Mouse (Mus musculus) kidney, adult 9 months (tissue): Measurements from ENCODE around the gene Comp.
A peak's percentile ranks its signal among the peaks of the same experiment; 100 is the strongest.

Source experiments
- DNase-seq: peaks from one replicate; pipeline ENCODE4 v3.0.0; 2022

Gene Comp

DNA sequence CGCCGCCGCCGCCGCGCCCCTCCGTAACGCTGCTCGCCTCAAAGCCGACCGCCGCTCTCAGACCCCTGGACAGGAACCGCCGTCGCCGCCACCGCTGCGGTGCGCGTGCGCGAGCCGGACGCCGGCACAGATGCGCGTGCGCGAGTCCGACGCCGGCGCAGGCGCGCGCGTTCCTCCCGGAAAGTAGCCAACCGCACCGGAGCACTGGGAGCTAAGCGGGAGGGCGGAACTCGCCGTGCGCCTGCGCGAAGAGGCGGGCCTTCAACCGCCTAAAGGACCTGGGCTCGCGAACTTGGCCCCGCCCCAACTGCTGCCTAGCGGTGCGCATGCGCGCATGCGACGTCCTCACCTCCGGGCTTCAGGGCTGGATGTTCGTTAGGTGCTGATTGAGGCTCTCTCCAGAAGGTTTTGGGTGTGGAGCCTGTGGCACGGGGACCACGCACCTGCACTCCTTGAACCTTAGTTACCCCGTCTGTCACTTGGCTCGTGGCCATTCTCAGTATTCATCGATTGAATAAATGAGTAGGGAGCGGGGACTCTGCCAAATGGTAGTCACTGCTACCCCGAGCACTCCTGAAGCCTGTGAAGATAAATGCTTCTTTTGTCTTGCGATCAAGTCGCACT, 20.1 kb upstream of the Comp start, which contains the start of gene Upf1:
Gene Upf1 (minus strand): TSS at position 85 of the 624 bp plus-strand sequence.
- DNase-seq = peak; percentile 99

DNA sequence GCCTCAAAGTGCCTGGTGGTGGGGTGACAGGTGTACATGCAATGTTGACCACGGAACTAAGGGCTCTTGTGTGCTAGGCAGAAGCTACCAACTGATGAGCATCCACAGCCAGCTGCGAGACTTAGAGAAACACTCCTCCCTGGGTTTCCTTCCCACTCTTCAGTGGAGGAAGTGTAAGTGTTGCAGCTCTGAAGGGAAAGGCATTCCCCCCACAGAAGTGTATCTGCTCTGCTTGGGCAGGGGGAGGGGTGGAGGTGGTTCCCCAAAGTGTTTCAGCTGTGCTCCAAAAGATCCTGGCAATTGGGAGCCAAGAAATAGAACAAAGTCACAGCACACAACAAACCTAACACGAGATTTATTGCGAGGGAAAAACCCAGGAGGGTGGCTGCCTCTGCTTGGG, 19.4 kb upstream of the Comp start:
- no peak for DNase-seq

DNA sequence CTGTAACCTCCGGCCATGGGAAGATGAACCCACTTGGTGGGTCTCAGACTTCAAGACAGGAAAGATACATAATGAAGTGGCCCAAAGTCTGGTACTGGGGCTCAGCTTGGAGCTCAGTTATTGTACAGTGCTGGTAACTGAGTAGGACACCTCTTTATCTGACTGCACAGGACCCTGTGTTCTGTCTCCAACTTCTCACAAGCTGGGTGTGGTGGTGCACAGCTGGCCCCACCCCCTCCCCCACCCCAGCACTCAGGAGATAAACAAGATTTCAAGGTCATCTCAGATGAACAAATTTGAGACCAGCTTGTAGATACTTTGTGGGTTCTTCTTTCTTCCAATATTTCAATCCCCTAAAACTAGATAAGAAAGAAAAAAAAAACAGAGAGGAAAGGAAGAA, 17.2 kb upstream of the Comp start:
- DNase-seq = no peak

DNA sequence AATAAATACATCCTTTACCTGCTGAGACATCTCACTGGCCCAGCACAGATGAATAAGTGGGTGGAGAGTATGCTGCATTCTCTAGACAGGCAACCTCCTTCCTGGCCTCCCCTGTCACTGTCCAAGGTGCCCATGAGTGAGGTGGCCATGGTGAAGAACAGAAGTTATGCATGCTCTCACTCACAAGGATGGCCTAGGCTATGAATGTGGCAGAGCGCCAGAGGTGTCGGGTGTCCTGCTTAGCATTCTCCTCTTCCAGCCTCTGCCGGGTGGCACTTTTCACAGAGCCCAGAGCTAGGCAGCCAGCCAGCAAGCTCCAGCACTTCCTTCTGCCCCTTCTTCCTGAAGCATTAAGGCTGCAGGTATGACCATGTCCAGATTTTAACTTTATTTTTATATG, 13.9 kb upstream of the Comp start:
- no peak for DNase-seq

DNA sequence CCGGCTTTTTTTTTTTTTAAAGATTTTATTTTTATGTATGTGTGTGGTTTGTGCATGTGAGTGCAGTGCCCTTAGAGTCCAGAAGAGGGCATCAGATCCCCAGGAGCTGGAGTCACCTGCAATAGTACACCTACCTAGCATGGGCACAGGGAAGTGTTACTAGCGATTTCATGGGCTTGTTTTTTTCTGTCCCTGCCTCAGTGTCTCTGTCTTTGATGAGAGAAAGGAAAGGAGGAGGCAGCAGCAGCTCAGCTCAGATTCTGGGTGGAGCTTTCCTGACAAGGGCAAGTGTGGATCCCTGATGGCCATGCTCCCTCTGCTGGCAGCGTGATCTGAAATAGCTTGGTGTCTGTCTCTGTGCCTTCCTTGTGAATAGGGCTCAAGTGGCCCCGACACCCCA, 12.6 kb upstream of the Comp start:
- peak; percentile 44 for DNase-seq

DNA sequence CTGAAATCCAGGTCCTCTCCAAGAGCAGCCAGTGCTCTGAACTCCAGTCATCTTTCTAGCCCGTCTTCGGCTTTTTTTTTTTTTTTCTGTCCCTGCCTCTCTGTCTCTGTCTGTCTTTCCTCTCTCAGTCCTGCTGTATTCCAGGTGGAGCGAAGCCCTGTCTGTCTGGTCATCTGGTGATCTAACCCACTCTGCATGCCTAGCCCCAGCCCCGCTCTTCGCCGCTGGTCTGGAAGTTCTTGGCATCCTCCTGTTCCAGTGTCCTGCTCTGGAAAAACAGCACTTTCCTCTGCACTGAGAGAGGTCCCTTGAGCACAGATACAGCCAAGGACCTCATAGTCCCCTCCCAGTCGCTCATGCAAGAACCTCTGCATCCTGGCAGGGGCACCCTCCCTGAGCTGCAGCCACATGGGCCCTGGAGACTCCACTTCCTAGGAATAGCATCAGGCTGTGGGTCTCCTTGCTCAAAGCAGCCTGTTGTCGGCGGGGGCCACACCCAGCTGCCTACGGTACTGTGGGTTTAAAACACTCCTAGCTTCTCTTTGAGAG, 11.8 kb upstream of the Comp start:
- DNase-seq = no peak

DNA sequence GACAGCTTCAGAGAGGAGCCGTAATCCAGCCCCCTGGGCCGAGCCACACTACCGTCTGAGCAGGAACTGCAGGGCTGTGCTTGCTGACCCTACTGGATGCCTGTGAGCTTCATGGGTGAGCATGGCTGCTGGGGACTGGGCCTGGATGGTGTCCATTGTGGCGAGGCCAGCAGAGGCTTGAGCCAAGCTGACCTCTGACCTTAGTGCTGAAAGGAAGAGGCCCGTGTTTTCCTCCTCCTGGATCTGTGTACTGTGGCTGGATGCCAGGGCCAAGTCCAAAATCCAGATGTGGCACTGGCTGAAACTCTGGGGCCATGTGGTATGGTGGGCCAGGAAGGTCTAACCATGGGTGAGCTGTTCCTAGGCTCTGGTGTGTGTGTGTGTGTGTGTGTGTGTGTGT, 9.3 kb upstream of the Comp start:
- DNase-seq = peak; percentile 87

DNA sequence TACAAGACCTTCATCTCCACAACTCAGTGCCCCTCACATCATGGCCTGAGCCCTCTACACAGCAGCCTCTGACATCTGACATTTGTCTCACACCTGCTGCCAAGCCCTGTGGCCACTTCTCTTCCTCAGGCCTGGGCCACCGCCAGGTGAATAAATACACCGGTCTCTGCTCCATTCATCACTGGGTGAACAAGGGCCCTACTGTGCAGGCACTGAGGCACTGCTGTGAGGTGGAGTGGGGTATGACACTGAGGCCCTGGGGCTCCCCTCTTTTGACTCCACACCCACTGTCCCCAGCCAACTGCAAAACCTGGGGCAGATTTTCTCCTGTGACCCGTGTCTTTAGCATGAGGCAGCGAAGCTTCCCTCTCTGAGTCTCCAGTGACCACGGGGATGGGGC, 6.8 kb upstream of the Comp start:
- DNase-seq = no peak

DNA sequence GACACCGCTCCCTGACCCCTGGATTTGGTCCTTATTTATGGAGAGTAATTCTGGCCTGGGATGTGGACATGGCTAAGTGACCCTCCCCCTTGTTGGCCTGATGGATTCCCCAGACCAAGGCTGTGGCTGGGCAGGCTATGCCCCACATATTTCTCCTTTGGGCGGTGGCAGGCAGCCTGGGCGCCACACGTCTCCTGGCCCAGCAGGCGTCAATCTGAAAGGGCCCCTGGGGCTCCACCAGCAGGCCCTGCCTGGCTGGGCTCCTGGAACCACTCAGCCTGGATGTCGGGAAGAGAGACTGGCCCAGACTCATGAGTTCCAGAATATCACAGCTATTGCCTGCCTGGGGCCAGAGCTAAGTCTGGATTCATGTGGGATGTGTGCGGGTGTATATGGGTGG, 2.9 kb upstream of the Comp start:
- DNase-seq = no peak

DNA sequence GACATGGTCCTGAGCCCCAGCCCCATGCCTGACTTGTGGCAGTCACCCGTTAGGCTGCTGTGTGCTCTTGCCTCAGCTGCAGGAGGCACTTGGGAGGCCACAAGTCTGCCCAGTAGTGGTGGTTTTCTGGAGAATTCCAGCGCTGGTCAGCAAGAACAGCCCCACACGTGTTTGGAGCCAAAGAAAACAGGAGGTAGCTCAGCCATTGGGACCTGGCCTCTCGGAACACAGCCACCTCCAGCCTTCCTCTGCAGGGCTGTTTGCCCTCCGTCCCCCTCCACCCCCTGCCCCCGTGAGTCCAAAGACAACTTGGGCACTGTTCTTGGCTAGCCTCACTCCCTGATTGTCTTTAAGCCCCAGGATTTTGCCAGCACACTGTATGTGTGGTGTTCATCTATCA, 1.4 kb upstream of the Comp start:
- peak; percentile 75 for DNase-seq

DNA sequence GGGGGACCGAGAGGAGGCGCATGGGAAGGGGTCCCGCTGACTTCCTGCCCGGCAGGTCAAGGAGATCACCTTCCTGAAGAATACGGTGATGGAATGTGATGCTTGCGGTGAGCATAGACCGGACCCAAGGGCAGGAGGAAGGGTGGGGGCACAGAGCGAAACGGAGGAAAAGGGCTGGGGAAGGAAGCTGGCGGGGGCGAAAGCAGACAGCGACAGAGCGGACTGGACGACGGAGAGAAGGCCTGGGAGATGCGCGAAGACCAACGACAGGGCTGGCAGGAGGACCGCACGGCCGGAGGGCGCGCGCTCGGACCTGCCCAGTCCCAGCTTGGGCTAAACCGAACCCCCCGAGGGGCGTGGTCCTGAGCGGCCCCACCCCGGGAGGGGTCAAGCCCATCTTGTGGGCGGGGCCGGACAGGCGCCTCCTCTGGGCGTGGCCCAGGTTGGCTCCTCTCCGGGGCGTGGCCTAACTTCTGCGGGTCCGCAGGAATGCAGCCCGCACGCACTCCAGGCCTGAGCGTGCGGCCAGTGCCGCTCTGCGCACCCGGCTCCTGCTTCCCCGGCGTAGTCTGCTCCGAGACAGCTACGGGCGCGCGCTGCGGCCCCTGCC, 1.1 kb downstream of the Comp start:
- peak; percentile 87 for DNase-seq

DNA sequence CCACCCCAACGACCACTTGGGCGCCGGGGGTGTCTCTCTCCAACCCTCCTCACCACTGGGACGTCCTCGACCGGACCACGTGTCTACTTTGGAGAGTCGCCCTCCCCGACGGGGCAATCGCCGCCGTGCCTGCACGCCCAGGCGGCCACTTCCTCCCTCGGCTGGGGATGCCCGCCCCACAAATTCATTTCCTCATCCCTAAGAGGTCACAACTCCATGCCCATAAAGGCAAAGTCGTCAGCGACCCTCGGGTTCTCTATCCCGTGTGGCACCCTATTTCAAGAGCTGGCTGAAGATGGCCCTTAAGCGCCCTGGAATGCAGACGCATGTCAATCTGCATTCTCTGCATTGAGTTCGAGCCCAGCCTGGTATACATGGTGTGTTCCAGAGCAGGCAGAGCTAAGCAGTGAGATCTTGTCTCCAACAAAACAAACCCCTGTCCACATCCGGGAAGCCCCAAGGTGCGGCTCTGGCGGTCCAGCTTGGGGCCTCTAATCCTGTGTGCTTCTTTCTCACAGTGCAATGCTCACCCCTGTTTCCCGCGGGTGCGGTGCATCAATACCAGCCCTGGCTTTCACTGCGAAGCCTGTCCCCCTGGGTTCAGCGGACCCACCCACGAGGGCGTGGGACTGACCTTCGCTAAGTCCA, 2.0 kb downstream of the Comp start:
- DNase-seq = no peak

DNA sequence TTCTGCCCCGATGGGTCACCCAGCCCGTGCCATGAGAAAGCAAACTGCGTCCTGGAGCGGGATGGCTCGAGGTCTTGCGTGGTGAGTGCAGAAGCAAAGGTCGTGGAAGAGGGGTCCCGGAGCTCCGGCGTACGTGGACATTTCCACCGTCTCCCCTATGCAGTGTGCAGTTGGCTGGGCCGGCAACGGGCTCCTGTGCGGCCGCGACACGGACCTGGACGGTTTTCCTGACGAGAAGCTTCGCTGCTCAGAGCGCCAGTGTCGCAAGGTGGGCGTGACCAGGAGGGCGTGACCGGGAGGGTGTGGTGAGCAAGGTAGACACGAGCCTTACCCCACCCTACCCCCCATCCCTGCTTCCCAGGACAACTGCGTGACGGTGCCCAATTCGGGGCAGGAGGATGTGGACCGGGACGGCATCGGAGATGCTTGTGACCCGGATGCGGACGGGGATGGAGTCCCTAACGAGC, 3.0 kb downstream of the Comp start:
- no peak for DNase-seq

DNA sequence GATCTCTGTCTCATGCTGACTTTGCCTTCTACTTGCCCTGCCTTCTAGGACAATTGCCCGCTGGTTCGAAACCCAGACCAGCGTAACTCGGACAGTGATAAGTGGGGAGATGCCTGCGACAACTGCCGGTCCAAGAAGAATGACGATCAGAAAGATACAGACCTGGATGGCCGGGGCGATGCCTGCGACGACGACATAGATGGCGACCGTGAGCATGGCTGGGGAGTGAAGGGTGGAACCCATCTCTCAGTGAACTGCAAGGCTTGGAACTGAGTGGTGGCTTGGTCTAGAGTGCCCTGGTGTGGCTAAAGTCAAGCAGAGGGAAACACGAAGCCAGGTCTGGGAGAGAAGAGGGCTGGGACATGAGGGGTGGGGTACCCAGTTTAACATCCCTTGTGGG, 3.7 kb downstream of the Comp start:
- DNase-seq = no peak

DNA sequence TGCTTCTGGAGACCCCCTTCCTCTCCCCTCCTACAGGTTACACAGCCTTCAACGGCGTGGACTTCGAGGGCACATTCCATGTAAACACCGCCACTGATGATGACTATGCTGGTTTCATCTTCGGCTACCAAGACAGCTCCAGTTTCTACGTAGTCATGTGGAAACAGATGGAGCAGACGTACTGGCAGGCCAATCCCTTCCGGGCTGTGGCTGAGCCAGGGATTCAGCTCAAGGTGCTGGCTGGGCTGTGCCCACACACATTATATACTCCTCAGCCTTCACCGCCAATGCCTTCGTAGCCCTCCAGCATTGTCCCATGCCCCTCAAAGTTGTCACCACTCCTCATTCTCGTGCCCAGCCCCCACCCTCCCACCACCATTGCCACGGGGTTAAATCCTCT, 6.7 kb downstream of the Comp start:
- no peak for DNase-seq

DNA sequence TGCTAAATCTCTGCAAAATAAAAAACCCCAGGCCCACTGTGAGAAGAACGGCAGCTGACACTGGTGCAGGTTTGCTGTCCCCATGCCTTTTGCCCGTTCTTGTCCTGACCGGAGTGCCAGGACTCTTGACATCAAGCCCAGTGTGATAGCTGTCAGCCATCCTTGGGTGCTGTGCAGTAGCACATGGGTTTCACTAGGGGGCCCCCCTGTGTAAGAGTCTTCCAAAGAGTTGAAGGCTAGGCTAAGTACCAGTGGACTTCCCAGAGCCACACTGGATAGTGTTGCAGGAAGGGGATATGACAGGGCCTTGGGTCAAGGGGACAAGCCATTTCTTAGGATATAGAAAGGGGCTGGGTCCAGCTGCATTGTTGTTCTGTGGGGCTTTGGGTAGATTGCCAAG, 9.9 kb downstream of the Comp start:
- DNase-seq = peak; percentile 77

DNA sequence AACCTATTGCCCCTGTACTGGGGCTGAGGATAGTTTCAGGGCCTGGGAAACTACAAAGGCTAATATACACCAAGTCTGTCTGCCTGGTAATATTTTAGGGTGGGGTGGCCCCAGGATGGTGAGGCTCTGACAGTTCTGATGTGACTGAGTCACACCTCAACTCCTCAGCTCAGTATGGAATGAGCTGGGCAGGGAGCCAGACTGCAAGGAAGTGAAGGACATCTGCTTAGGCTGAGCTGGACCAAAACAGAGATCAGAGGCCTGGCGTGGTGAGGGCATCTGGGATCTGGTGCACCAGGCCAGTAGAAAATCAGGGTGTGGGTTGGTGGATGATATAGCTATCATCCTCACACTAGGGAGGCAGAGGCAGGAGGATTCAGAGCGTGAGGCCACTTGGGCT, 16.3 kb downstream of the Comp start:
- no peak for DNase-seq

DNA sequence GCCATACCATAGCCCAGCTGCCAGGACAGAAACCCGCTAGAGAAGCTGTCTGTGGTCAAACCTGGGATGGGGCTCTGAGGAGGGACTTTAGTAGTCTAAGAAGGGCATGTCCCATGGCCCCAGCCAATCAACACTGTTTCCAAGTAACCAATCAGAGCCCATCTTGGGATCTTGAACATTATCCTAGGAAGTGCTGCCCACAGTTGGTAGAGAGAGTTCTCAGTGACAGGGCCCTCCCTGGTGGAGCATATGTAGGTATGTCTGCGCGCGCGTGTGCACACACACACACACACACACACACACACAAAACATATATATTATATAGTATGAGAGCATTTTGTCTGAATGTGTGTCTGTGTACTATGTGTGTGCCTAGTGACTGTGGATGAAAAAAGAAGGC, 19.7 kb downstream of the Comp start:
- no peak for DNase-seq

DNA sequence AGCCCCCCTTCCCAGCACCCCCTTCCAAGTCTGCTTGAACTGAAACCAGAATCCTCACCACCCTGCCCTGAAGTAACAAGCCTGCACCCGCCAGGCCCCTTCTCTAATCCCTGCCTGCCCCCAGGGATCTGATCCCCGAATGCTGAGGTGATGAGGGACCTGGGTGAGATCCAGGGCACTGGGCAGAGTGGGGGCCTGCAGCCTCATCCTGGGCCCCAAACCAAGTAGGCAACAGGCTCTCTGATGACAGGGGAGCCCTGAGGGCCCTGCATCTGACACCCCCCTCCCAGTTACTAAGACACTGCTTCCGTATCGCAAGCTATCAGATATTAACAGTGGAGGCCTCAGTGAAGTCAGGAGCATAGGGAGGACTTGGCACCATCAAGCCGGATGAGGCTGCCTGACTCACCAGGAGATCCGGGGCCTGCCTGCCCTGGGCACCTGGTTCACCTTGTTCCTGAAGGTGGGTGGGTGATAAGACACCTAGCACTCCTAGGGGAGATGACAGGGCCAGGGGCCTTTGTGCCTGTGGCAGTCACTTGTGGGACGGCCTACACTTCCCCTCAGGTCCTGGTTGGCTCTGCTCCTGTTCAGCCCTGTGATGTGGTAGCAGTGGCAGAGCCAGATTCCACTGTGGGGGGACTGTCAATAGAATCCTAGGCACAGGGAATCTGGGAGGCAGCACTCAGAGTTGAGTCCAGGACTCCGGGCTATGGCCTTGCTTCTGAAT, 21.1 kb downstream of the Comp start:
- DNase-seq = no peak

DNA sequence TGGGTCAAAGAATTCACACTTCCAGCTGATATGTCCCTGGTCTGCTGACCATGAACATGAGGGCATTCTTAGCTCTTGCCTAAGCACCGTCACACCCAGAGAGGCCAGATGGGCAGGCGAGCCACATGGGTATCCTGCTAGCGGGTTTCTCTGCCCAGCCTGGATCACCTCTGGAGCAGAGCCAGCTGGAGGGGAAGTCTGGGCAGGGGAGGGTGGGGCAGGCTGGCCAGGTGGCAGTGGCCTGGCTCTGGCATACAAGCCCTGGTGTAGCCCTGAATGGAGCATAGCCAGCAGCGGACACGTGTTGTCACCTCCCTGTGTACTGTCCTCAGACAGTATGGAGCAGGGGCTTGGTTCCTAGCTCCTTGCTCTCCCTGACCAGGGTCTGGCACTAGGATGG, 22.3 kb downstream of the Comp start:
- no peak for DNase-seq

DNA sequence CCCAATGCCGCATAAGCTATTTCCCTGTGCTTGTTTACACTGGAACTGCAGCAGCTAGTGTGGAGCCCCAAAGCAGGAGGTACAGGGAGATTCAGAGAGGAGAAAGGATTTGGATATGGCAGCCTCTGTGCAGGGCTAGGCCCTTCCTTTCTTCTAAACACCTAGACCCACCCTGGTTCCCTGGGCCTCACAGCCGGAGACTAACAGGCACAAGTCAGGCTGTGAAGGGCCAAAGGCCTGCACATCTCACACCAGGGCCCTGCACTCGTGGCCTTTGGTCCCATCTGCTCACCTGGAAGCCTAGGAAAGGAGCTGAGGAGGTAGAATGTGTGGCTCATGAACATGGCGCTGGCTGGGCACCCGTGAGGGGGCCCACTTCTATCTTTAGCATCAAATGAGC, 22.8 kb downstream of the Comp start:
- no peak for DNase-seq

DNA sequence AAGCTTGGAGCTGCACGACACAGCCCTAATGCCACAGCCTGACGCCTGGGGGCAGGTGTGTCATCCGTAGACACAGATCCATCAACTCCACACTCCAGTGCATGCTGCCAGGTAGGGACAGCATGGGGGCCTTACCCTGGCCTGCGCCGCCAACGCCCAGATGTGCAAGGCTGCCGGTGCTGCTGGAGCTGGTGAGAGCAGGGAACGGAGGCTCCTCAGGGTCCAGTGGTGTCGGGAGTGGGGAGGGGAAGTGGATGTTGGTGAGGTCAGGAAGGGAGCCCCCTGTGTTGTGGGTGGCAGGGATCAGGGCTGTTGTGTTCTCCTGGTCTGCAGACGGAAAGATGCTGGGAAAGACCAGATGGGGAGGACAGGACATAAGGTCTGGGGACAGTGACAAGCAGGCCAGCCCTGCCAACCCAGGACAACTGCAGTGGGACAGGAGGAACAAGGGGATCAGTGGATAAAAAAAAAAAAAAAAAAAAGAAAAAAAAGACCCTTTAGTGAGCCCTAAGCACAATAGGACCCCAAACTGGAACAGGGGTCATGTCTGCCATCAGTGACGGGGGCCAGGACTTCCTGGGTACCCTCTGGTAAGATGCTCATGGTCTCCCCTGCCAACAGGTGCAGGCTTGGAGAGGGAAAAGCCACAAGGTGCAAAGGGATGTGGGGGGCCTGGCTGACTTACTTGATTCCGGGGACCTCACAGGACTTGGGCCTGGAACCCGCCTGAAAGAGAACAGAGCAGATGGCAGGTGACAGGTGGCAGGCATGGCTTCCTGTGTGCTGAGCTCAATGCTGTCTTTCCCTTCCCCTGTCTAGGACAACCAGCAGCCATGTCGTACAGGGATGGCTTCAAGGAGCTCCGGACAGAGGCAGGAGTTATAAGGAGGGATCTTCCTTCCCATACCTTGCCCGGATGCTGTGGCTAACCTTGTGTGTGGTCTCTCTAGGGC, 24.5 kb downstream of the Comp start:
- DNase-seq = no peak
